Mouse (Mus musculus): ENCODE measurements around the gene Map2k1.
A peak's percentile ranks its signal among the peaks of the same experiment; 100 is the strongest.
"Not testable (repeated sequence)": the region's sequence is repeated elsewhere in the genome, so short reads cannot be mapped to it uniquely, and the experiment has no call there.

Gene Map2k1

GRCm38 (mm10) chr9:64207509-64208084 is 45.8 kb downstream of the Map2k1 start:
- no peak for DNase-seq (ENCODE audit: low read depth, low spot score)

- DNase-seq (ENCODE audit: low read depth, low spot score) = no peak
Measured at GRCm38 (mm10) chr9:64202866-64203265, 50.6 kb downstream of the Map2k1 start.

DNA sequence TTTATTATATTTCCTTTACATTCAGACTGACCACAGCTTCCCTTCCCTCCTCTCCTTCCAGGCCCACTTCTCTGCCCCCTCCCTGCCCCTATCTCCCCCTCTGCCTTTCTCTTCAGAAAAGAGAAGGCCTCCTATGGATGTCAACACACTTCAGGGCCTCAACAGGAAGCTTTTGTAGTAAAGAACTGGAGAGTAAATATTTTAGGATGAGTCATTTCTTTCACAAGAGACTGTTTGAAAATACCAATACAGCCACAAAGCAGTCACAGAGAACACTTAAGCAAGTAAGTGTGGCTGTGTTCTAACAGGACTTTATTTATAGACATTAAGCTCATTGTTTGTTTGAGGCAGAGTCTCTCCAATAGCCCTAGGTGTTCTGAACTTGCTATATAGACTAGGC is 51.1 kb downstream of the Map2k1 start:
- DNase-seq (ENCODE audit: low read depth, low spot score) = no peak

GRCm38 (mm10) chr9:64199897-64200296 is 53.5 kb downstream of the Map2k1 start:
- no peak for DNase-seq (ENCODE audit: low read depth, low spot score)

- not testable (repeated sequence) for DNase-seq (ENCODE audit: low read depth, low spot score)
Measured at GRCm38 (mm10) chr9:64198763-64199418, 54.5 kb downstream of the Map2k1 start.

- DNase-seq (ENCODE audit: low read depth, low spot score) = no peak
Measured at GRCm38 (mm10) chr9:64198068-64198762, 55.2 kb downstream of the Map2k1 start.

DNA sequence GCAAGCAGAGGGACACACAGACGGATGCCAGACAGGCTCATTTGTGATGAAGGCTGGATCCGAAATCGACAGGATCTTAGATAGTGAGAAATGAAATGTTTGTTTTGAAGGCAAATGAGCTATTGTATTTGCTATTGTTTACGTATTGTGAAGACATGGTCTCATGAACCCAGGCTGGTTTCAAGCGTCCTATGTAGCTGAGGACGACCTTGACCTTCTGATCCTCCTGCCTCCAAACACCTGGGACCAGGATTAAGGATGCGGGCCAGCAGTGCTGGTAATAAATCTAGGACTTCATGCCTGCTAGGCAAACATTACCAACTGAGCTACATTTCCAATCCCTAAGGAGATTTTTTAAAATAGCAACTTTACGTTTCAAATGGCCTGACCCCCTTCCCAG is 55.9 kb downstream of the Map2k1 start:
- no peak for DNase-seq (ENCODE audit: low read depth, low spot score)

DNA sequence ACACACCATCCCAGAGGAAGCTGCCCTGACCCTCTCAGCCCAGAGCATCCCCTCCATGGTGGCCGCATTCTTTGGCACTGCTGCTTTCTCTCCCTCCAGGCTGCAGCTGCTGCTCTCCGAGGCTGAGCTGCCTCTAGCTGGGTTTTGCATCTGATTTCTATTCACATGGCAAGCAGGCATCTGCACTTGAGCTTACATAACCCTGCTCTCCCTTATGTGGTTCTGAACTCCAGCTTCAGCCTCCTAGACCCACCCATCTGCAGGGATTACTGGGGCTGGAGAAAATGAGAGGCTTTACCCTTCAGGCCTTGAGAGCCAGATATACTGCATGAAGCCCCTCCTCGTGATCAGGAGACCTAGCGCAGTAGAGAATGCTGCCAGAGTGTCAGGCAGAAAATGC is 57.9 kb downstream of the Map2k1 start:
- DNase-seq (ENCODE audit: low read depth, low spot score) = no peak

- DNase-seq (ENCODE audit: low read depth, low spot score) = no peak
Measured at GRCm38 (mm10) chr9:64193879-64194278, 59.6 kb downstream of the Map2k1 start.

DNA sequence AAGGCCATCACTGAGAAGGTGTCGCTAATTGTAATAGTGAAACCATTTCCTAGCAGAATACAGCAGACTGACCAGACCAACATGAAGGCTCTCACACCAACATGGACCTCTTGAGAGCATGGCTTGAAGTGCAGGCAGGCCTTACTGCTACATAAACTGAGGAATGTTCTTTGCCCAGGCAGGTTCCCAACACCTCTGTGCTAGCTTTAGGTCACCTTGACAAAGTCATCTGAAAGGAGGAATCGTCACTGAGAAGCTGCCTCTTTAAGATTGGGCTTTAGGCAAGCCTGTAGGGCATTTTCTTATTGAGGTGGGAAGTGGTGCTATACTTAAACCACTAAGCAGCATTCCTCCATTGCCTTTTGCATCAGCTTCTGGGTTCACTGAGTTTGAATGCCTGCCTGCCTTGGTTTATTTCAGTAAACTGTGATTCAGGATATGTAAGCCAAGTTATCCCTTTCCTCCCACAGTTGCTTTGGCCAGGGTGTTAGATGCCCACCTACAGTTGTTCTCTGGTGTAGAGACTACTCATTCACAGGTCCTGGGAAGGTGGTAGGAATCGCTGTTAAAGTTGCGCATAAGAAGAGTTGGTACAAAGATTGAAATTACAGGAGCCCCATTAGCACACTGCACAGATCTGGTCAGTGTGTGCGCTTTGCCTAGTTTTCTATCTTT is 69.1 kb downstream of the Map2k1 start:
- DNase-seq (ENCODE audit: low read depth, low spot score) = no peak

DNA sequence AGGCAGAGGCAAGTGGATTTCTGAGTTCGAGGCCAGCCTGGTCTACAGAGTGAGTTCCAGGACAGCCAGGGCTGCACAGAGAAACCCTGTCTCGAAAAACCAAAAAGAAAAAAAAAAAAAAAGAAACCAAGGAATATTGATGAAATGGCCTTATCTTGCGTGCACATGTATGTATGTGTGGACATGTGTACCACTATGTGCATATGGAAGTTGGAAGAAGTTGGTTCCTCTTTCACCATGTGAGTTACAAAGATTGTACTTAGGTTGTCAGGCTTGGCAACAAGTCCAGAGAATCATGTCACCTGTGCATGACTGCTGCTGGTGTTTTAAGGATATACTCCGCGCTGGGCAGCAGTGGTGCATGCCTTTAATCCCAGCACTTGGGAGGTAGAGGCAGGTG is 70.1 kb downstream of the Map2k1 start:
- not testable (repeated sequence) for DNase-seq (ENCODE audit: low read depth, low spot score)

DNA sequence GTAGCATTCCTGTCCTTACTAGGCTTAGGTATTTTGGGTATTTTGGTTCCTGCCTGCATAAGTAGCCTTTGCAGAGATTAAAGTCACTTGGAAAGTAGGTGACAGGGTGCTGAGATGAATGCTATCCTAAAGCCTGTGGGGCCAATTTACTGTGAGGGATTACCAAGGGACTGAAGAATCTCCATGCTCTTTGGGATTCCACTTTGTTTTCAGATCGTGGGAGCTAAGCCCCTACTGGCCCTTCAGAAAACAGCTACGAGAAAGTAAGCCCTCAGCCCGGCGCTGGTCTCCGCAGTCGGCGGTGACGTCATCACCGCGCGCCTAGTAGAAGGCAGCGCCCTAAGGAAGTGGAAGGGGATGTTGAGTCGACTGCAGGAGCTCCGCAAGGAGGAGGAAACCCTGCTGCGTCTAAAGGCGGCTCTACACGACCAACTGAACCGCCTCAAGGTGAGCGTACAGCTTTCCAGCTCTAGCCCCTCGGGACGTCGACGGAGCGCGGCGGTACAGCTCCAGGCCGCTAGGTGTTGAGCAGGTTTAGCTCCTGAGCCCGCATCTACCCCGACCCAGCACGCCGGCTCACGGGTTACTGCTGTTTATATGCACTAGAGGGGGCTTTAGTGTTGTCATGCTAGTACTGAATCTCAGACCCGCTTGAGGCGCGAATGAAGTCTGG is 74.3 kb downstream of the Map2k1 start, which contains the start of gene Snapc5:
Snapc5 (plus strand) TSS at position 301 of the 673 bp plus-strand sequence.
- peak; percentile 89 for DNase-seq (ENCODE audit: low read depth, low spot score)

DNA sequence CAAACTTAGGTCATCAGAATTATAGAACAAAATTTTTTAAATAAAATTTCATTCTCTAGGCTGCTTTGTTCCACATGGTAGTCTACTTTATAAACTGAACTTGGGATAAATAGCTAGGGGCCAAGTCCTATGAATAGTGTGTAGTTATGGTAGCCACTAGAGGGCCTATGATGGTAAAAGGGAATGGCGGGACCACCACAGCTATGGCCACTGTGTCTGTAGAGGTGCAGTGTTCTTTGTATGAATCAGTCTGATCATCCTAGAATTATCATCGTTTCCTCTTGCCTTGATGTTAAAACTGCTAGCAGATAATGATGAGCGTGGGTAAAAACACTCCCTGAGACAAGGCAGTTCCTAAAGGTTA is 74.8 kb downstream of the Map2k1 start:
- DNase-seq (ENCODE audit: low read depth, low spot score) = no peak

DNA sequence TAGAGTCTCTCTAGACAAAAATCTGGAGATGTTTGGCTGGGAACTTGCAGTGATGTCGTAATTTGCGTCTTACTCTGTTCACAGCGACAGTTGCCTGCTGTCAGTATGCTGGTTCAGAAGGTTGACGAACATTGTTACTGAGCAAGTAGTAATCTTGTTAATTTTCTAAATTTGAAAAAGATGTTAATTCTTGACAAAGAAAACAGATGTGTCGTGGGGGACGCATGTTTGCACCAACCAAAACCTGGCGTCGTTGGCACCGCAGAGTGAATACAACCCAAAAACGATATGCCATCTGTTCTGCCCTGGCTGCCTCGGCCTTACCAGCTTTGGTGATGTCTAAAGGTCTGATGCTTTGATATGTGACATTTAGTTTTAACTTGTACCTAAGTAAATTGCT is 78.1 kb downstream of the Map2k1 start:
- DNase-seq (ENCODE audit: low read depth, low spot score) = no peak

DNA sequence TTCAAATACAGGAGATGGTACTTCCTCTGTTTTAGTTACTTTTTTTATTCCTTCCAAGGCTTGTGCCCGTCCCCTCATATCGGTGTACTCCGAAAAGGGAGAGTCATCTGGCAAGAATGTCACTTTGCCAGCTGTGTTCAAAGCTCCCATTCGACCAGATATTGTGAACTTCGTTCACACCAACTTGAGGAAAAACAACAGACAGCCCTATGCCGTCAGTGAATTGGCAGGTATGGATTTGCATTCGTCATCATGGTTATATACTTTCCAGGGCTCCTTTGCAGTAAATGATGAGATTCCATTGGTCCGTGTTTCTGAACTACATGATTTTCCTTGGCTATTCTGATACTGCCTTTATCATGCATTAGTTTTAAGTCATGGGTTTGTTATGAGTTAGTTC is 78.7 kb downstream of the Map2k1 start:
- DNase-seq (ENCODE audit: low read depth, low spot score) = no peak

GRCm38 (mm10) chr9:64174341-64174740 is 79.1 kb downstream of the Map2k1 start:
- DNase-seq (ENCODE audit: low read depth, low spot score) = no peak

DNA sequence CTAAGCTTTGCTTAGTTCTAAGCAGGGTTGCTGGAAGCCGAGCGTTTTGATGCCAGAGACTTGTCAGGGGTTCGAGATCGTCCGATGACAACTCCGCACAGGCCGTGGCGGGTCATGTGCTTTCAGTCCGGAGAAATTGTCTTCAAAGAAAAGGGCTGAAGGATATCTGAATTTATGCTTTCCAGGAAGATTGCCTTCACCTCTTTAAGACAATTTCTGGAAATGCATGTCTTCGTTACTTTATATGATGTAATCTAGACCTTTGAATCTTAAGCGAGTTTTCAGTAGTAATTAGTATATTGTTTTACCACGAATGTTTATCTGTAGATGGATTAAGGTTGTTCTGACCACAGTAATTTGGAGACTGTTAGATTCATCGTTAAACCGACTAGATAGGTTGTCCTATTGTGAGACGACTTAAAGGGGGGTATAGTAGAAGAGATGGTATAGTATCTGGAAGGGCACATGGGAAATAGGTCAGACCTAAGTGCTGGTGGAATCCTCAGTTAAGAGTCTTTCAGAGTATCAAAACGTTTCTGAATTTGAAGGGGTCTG is 79.7 kb downstream of the Map2k1 start:
- DNase-seq (ENCODE audit: low read depth, low spot score) = no peak

- peak; percentile 93 for DNase-seq (ENCODE audit: low read depth, low spot score)
Measured at GRCm38 (mm10) chr9:64172816-64173665, 80.4 kb downstream of the Map2k1 start, which contains the start of the genes Zwilch and Rpl4. Gene Zwilch (minus strand): TSS chr9:64173104. Gene Rpl4 (plus strand): TSS chr9:64173375.

DNA sequence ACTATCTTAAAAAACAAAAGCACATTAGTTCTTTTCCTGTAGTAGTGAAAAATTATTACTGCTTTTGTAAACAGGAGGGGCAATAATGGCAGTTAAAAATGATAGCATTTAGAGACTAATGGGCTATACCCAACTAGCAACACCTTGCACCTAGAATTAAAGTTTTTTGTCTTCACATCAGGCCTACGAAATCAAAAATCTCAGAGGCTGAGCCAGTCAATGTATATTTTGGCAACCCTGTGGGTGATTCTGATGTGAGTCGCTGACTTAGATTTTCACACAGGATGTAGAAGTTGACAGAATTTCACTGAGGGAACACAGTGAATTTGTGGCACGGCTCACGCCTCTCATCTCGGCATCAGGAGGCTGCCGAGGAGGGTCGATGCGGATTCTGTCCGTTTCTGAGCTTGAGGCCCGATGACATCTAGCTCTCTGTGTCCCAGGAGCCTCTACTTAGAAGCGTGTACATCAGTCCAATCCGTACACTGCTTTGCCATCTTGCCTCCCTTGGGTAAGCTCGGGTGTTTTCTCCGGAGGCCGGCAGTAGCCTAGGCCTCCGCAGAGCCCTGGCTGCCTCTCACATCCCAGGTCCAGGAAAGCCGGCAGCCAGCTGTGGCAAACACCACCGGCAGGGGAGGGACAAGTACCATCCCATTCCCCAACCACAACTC is 81.2 kb downstream of the Map2k1 start:
- DNase-seq (ENCODE audit: low read depth, low spot score) = no peak

- DNase-seq (ENCODE audit: low read depth, low spot score) = not testable (repeated sequence)
Measured at GRCm38 (mm10) chr9:64169967-64170366, 83.5 kb downstream of the Map2k1 start.

Data from retina, postnatal 7 days (tissue).